ENCODE assay signal across 29 mouse cellular contexts in genomic region chr2:144092767-144093166, GRCm38 (mm10). TPM values are rescaled to one million over a fixed set of nuclear protein-coding genes. Genes with fewer than 3 reads are reported as not detected.
"Had no signal": no experiment of that assay in that cellular context is flagged by ENCODE, and none has a peak within 500 bp of the region (broad histone marks: within the 10 kb centered on the region; RNA-seq: fewer than 3 reads in every experiment).

No protein-coding gene starts in this region.

- ATAC-seq: intestine, postnatal 0 days; liver, postnatal 0 days; lung, postnatal 0 days; midbrain, embryonic 13.5 days; midbrain, embryonic 16.5 days had no signal

- H3K4me2 ChIP-seq: kidney, embryonic 15.5 days; limb, embryonic 12.5 days; limb, embryonic 15.5 days; liver, embryonic 11.5 days; lung, embryonic 14.5 days; midbrain, embryonic 13.5 days; neural tube, embryonic 13.5 days; stomach, embryonic 15.5 days had no signal

- H3K27me3 ChIP-seq: limb, embryonic 12.5 days; limb, embryonic 15.5 days; midbrain, embryonic 13.5 days; neural tube, embryonic 13.5 days; stomach, embryonic 15.5 days had no signal

- H3K27ac ChIP-seq: kidney, embryonic 15.5 days; left cerebral cortex, adult 2 months; limb, embryonic 12.5 days; limb, embryonic 15.5 days; liver, embryonic 14.5 days; midbrain, embryonic 10.5 days; midbrain, embryonic 13.5 days; neural tube, embryonic 13.5 days; stomach, embryonic 15.5 days had no signal

- H3K4me3 ChIP-seq: kidney, embryonic 15.5 days; left cerebral cortex, adult 2 months; limb, embryonic 12.5 days; limb, embryonic 15.5 days; midbrain, embryonic 10.5 days; midbrain, embryonic 13.5 days; myocyte; neural tube, embryonic 13.5 days; stomach, embryonic 15.5 days had no signal

- H3K9me3 ChIP-seq: kidney, embryonic 15.5 days; limb, embryonic 12.5 days; limb, embryonic 15.5 days; midbrain, embryonic 10.5 days; midbrain, embryonic 13.5 days; neural tube, embryonic 13.5 days; stomach, embryonic 15.5 days had no signal

- DNase-seq: kidney, adult 8-10 months; kidney, postnatal 10 days; kidney, postnatal 36 days; layer of hippocampus, postnatal 36 days; liver, postnatal 0 days; lung, embryonic 14.5 days; lung, postnatal 36 days; right cerebral cortex, postnatal 4 days; thymus, postnatal 36 days had no signal

- H3K36me3 ChIP-seq: kidney, embryonic 15.5 days; limb, embryonic 12.5 days; limb, embryonic 15.5 days; midbrain, embryonic 10.5 days; midbrain, embryonic 13.5 days; neural tube, embryonic 13.5 days; stomach, embryonic 15.5 days had no signal

- H3K9ac ChIP-seq: kidney, embryonic 15.5 days; limb, embryonic 12.5 days; limb, embryonic 15.5 days; liver, embryonic 14.5 days; liver, postnatal 0 days; lung, embryonic 14.5 days; midbrain, embryonic 13.5 days; neural tube, embryonic 13.5 days; stomach, embryonic 15.5 days had no signal

- H3K4me1 ChIP-seq: midbrain, embryonic 13.5 days; neural tube, embryonic 13.5 days; stomach, embryonic 15.5 days had no signal

RNA-seq across cellular contexts. Expression of gene Banf2, which starts 59.9 kb away (rescaled TPM):
- total RNA-seq: layer of hippocampus, adult 8-10 months; layer of hippocampus, postnatal 10 days; layer of hippocampus, postnatal 36 days; left cerebral cortex, adult 2 months; left cerebral cortex, postnatal 10 days; left cerebral cortex, postnatal 36 days; monocyte, adult 5-6 weeks had no signal
- polyA plus RNA-seq: intestine, postnatal 0 days; kidney, embryonic 15.5 days; limb, embryonic 12.5 days; limb, embryonic 15.5 days; liver, embryonic 11.5 days; liver, embryonic 14.5 days; liver, postnatal 0 days; lung, embryonic 14.5 days; lung, postnatal 0 days; midbrain, embryonic 10.5 days; midbrain, embryonic 13.5 days; midbrain, embryonic 16.5 days; myocyte; neural tube, embryonic 13.5 days; urinary bladder, adult 2 months had no signal
